In the genomic region with DNA sequence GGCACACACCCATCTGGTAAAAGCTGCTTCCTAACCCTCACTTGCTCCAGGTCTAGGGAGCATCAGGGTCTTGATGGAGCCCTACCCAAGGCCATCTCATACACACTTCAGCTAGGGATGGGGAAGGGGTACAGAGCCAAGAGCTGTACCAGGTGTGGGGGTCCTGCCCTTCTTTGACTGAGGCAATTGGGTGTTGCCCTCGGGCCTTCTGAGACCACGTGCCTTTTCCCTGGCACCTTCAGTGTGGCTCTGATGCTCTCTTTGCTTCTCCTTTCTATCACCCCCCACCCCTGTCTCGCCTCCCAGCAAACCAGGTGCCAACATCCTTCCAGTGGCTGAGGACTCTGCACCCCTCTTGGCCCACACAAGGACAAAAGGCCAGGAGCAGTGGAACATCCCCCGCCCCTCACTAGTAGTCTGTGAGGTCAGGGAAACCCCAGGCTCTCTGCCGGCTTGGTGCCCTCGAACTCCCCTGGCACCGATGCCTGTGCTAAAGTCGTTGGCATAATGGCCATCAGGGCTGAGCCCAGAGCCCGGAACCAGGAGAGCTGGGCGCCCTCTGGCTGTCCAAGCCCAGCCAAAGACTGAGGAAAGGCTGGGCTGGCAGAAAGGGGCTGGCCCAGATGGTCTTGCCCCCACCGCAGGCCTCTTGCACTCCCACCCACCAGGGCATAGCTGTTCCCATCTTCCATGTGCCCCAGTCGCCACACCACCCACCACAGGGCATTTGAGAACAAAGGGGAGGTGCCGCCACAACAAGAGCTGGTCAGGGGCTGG, we compare ENCODE assay signal across 8 mouse cellular contexts.
A peak's percentile ranks its signal among the peaks of the same experiment; 100 is the strongest.
DNase-seq lines count a peak whose midpoint lies in the region; ATAC-seq and TF ChIP-seq lines count a peak whose summit lies in the region.

No protein-coding gene starts in this region.

- no peak for DNase-seq in heart, adult 9 months (ENCODE audit: low spot score in 2 of 2)
- peak; percentile 56 for DNase-seq in brain, embryonic 14.5 days (ENCODE audit: low read depth)
- no peak for DNase-seq in forebrain, embryonic 11.5 days (ENCODE audit: low spot score)
- DNase-seq in liver, postnatal 0 days, result no peak
- no peak for DNase-seq in ovary, postnatal 14 days (ENCODE audit: low spot score)
- no peak for DNase-seq in adrenal gland, postnatal 25 days

- no peaks in the 10 kb centered on the region for H3K36me3 ChIP-seq in heart, embryonic 13.5 days
- no peaks in the 10 kb centered on the region for H3K36me3 ChIP-seq in forebrain, embryonic 11.5 days (ENCODE audit: control insufficient read depth, insufficient read depth, low read length)
- H3K36me3 ChIP-seq in liver, postnatal 0 days (replicated peaks; ENCODE audit: insufficient read depth, low read length), result no peaks in the 10 kb centered on the region

- TF ChIP-seq POLR2A in brain, embryonic 14.5 days (IDR thresholded peaks at IDR 0.05; ENCODE audit: borderline replicate concordance, extremely low read depth, insufficient read depth, insufficient read length, poor library complexity, severe bottlenecking), result no peak

- no peaks in the 10 kb centered on the region for H3K9me3 ChIP-seq in heart, embryonic 13.5 days
- no peaks in the 10 kb centered on the region for H3K9me3 ChIP-seq in forebrain, embryonic 11.5 days (ENCODE audit: control insufficient read depth, low read length)
- no peaks in the 10 kb centered on the region for H3K9me3 ChIP-seq in liver, postnatal 0 days (ENCODE audit: low read length)

- peak; percentile 29; the same call in 1 of the 2 replicates for TF ChIP-seq CTCF in brain, embryonic 14.5 days (IDR thresholded peaks at IDR 0.05; ENCODE audit: borderline replicate concordance, extremely low read depth, insufficient read depth, insufficient read length)
- TF ChIP-seq CTCF in liver, postnatal 0 days (IDR thresholded peaks at IDR 0.05; ENCODE audit: low read depth), result 0 out of 2 replicates have a peak, but pooled peaks have one; percentile 1

- peaks cover 54% of the 10 kb centered on the region for H3K4me1 ChIP-seq in heart, embryonic 13.5 days
- peaks cover 2% of the 10 kb centered on the region; the same call in 1 of the 2 replicates for H3K4me1 ChIP-seq in forebrain, embryonic 11.5 days (replicated peaks; ENCODE audit: control insufficient read depth, insufficient read depth, low read length)
- H3K4me1 ChIP-seq in liver, postnatal 0 days (ENCODE audit: insufficient read depth), result peaks cover 7% of the 10 kb centered on the region; the same call in 1 of the 2 replicates

- peak overlapping the region; percentile 98 for H3K4me2 ChIP-seq in heart, embryonic 13.5 days
- H3K4me2 ChIP-seq in forebrain, embryonic 11.5 days (ENCODE audit: low read depth, low read length, severe bottlenecking), result 0 out of 2 replicates have a peak overlapping the region, but pooled peaks have one; percentile 100
- no peak overlapping the region for H3K4me2 ChIP-seq in liver, postnatal 0 days (ENCODE audit: low read depth, low read length)

- no peak overlapping the region for H3K9ac ChIP-seq in heart, embryonic 13.5 days
- no peak overlapping the region for H3K9ac ChIP-seq in forebrain, embryonic 11.5 days (ENCODE audit: low read length)
- H3K9ac ChIP-seq in liver, postnatal 0 days (replicated peaks), result no peak overlapping the region

- peaks cover 68% of the 10 kb centered on the region for H3K27me3 ChIP-seq in heart, embryonic 13.5 days (replicated peaks)
- H3K27me3 ChIP-seq in forebrain, embryonic 11.5 days (ENCODE audit: control insufficient read depth, insufficient read depth, low read length), result peaks cover 42% of the 10 kb centered on the region
- peaks cover 51% of the 10 kb centered on the region for H3K27me3 ChIP-seq in liver, postnatal 0 days (ENCODE audit: insufficient read depth, low read length)

- TF ChIP-seq EP300 in liver, postnatal 0 days (IDR thresholded peaks at IDR 0.05; ENCODE audit: low read depth), result no peak

- WGBS in heart, embryonic 13.5 days, result 31% methylated on average over 13 of the region's 13 CpGs
- 30% methylated on average over 12 of the region's 13 CpGs for WGBS in forebrain, embryonic 11.5 days
- 31% methylated on average over 13 of the region's 13 CpGs for WGBS in liver, postnatal 0 days (ENCODE audit: insufficient replicate concordance)

- ATAC-seq in heart, embryonic 13.5 days (ENCODE audit: extremely low read depth, insufficient number of reproducible peaks, low FRiP score, low TSS enrichment), result no peak
- no peak for ATAC-seq in forebrain, embryonic 11.5 days (replicated peaks; ENCODE audit: low FRiP score)
- no peak for ATAC-seq in liver, postnatal 0 days
- no peak for ATAC-seq in frontal cortex, adult (ENCODE audit: low TSS enrichment)

- no peak overlapping the region for H3K27ac ChIP-seq in heart, embryonic 13.5 days (replicated peaks)
- H3K27ac ChIP-seq in forebrain, embryonic 11.5 days (ENCODE audit: low read depth, low read length), result no peak overlapping the region
- no peak overlapping the region for H3K27ac ChIP-seq in liver, postnatal 0 days (ENCODE audit: low read depth)

- peak overlapping the region; percentile 74 for H3K4me3 ChIP-seq in heart, embryonic 13.5 days
- 0 out of 2 replicates have a peak overlapping the region, but pooled peaks have one; percentile 61 for H3K4me3 ChIP-seq in forebrain, embryonic 11.5 days (ENCODE audit: low read depth, low read length)
- no peak overlapping the region for H3K4me3 ChIP-seq in liver, postnatal 0 days (ENCODE audit: low read depth, low read length)
